Mouse (Mus musculus): ENCODE results near the gene Zfp345. TPM values are rescaled to one million over a fixed set of nuclear protein-coding genes. Genes with fewer than 3 reads are reported as not detected.
"Not testable (repeated sequence)": the region's sequence is repeated elsewhere in the genome, so short reads cannot be mapped to it uniquely, and the experiment has no call there.

Zfp345 gene
- total RNA-seq (2021), result under 1 TPM in 1 of 2 experiments, not detected in 1; 0.27 TPM

DNA sequence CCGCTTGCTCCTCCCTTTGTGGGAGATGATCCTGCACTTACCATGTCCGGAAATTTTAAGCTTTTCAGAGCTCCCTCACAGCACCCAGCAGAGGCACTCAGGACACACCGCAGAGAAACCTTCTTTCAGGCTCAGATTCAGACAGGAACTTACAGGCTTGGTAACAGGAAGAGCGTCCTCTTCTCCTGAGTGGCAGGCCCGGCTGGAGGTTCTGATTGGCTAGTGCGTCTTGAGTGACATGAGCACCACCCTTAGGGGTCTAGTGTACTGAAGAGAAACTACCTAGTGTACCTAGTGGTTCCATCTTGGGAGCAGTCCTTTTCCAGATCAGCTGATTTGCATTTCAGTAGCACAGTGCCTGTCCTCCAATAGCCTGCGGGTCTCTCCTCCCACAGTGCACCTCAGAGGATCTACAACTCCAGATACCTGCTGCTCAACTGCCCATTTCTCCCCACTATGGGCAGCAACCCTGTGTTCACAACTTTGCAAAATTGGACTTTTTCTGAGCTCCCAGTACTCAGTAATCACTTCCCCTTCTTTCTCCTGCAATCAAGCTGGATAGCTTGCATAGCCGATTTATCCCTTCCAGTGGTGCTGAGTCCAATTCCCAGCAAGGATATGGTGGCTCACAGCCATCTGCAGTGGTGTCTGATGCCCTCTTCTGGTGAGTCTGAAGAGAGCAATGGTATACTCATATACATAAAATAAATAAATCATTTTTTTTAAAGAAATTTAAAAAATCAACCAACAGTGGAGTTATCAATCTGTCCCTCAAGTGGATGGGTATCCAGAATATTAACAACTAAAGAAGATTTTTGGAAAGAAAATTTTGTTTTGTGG lies at the start of gene Zfp345:
Gene Zfp345, minus strand, starts transcription at position 153 of the 840 bp plus-strand sequence.
- not testable (repeated sequence) for DNase-seq (ENCODE audit: extremely low spot score in 1 of 2, low spot score in 1 of 2)

DNA sequence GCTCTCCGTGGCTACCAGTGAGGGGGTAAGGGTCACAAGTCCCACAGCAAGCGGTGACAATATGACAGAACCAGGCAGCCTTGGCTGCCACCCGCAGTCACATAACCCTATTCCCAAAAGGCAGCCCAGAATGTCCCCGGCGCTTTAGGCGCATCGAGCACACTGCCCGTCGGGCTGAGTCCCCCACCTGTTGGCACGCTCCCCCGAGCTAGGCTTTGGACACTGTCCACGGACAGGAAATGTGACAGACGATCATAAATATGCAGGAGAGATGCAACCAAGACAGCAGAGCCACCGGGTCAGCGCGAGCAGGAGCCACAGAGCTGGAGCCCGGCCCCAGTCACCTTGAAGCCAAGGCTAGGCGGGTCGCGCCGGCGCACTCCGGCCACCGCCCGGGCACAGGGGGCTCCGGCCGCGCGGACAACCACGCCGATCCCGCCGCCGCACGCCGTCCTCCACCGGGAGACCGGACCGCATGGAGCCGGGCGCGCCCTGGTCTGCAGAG lies 40.9 kb upstream of the Zfp345 start:
- DNase-seq (ENCODE audit: extremely low spot score in 1 of 2, low spot score in 1 of 2), result no peak

- DNase-seq (ENCODE audit: extremely low spot score in 1 of 2, low spot score in 1 of 2), result no peak
Observed at GRCm38 (mm10) chr2:150512837-150513236, 27.9 kb upstream of the Zfp345 start.

- not testable (repeated sequence) for DNase-seq (ENCODE audit: extremely low spot score in 1 of 2, low spot score in 1 of 2)
Observed at GRCm38 (mm10) chr2:150500124-150500973, 15.5 kb upstream of the Zfp345 start.

DNA sequence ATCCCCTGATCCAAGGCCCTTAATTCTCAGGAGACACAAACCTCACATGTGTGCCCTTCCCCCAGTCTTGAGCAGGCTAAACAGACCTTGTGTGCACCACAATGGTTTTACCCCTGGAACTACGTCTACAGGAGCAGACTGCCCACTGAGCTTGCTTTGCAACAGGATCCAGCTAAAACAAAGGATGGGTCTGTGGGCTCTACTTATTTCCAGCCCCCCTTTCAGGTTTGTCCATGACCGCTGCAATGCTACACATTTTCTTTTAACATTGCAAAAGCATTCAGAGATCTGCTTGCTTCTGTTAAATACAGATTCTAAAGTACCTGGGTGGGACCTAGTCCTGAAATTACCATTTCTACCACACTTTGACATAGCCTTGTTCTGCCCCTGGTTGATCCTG lies 8.1 kb upstream of the Zfp345 start:
- no peak for DNase-seq (ENCODE audit: extremely low spot score in 1 of 2, low spot score in 1 of 2)

DNA sequence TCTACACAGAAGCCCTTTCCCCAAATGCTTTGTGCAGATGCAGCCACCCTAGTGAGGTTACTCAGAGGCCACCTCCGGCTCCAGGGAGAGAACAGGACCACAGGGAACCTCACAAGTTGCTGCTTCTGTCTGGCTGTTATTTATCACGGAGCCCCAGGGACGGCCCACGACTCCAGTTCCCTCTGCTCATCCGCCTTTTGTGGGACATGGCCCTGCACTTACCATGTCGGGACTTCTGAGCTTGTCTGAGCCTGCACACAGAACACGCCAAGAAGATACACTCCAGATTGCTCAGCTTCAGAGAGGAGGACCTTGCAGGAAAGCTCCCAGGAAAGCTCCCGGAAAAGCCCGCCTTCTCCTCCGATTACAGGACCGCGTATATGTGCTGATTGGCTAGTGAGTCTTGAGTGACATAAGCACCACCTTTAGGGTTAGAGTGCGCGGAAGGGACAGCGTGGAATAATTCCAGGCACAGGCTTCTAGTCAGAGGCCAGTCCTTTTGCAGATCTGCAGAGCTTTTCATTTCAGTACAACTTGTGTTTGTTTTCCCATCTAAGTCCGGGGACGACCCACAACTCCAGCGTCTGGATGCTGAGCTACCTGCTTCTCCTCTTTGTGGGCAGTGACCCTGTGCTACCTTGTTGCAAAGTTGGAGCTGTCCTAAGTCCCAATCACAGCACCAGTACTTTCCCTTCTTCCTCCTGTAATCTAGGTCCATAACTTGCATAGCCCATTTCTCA lies 33.5 kb downstream of the Zfp345 start, which contains the start of gene Zfp442:
Gene Zfp442, minus strand, starts transcription at position 307 of the 740 bp plus-strand sequence.
- peak; percentile 48 to 51 for DNase-seq (ENCODE audit: extremely low spot score in 1 of 2, low spot score in 1 of 2)

- DNase-seq (ENCODE audit: extremely low spot score in 1 of 2, low spot score in 1 of 2), result not testable (repeated sequence)
Observed at GRCm38 (mm10) chr2:150439084-150439483, 45.8 kb downstream of the Zfp345 start.

Other genes starting within 250 kb of the Zfp345 start
- gene Gm21994, start 229.5 kb downstream of the Zfp345 start, total RNA-seq (2021), result 1 to 10 TPM; 6.5 to 7.5 TPM
- gene Gm14124, start 227.6 kb downstream of the Zfp345 start, total RNA-seq (2021), result under 1 TPM; 0.14 to 0.32 TPM
- gene Gm10130, start 161.4 kb downstream of the Zfp345 start, total RNA-seq (2021), result 1 to 10 TPM in 1 of 2 experiments, not detected in 1; 2.0 TPM
- 1 to 10 TPM; 7.2 to 7.7 TPM for gene 3300002I08Rik, start 122.3 kb downstream of the Zfp345 start, total RNA-seq (2021)
- gene Zfp442, start 33.6 kb downstream of the Zfp345 start, total RNA-seq (2021), result 1 to 10 TPM; 7.8 to 9.2 TPM
- gene Cst7, start 85.3 kb upstream of the Zfp345 start, total RNA-seq (2021), result under 1 TPM in 1 of 2 experiments, not detected in 1; 0.27 TPM
- 10 to 100 TPM; 52.4 to 58.0 TPM for gene Apmap, start 123.5 kb upstream of the Zfp345 start, total RNA-seq (2021)
- 10 to 100 TPM; 22.9 to 32.2 TPM for gene Acss1, start 183.4 kb upstream of the Zfp345 start, total RNA-seq (2021)
- gene Vsx1, start 204.3 kb upstream of the Zfp345 start, total RNA-seq (2021), result under 1 TPM in 1 of 2 experiments, not detected in 1; 0.07 TPM